Mouse (Mus musculus): ENCODE measurements around the gene Klhl4.

DNA sequence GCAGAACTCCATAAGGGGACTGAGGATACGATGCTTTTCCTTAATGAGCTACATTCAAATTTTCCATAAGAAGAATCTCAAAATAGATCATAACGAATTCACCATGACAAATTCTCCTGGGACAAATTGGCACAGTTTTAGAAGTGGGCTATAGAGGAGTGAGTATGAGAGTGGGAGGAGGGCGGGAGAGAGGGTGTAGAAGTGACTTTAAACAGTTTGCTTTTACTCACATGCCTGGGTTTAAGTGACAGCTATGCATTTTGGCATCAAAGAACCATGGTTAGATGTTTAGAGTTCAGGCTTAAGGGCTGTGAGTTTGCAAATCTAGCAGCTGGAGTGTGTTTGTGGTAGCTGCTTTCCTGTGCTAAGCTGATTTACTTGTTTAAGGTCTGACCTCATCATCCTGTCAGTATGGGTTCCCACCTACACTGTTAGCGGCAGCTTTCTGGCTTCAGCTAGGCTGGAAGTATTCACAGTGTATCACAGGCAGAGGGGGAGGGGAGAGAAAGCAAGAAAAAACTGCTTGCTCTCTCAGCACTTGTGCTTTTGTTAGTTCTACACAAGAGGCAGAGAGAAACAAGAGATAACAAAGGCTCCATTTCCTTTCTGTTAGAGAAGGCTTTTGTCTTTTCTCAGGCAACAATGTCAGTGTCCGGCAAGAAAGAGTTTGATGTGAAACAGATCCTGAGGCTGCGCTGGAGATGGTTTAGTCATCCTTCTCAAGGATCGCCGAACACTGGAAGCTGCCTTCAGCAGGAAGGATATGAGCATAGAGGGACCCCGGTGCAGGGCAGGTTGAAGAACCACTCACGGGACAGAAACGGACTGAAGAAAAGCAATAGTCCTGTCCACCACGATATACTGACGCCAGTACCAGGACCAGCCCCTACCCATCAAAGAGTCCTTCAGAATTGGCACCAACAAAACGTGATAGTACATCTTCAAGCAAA lies at the start of gene Klhl4:
- TF ChIP-seq GATA1 (IDR thresholded peaks at IDR 0.05; ENCODE audit: low read length) (no peak), TAL1 (IDR thresholded peaks at IDR 0.05; ENCODE audit: low read length) (no peak)
